13 mouse cellular contexts compared by ENCODE assay signal in genomic region chr4:46825846-46826529, GRCm38 (mm10).
A peak's percentile ranks its signal among the peaks of the same experiment; 100 is the strongest.
DNase-seq lines count a peak whose midpoint lies in the region; ATAC-seq and TF ChIP-seq lines count a peak whose summit lies in the region.
"Had no signal": no experiment of that assay in that cellular context is flagged by ENCODE, and none has a peak within 500 bp of the region (broad histone marks: within the 10 kb centered on the region; RNA-seq: fewer than 3 reads in every experiment).

No protein-coding gene starts in this region.

- no peak overlapping the region for H3K4me3 ChIP-seq in gastrocnemius, adult 2 months
- no peak overlapping the region for H3K4me3 ChIP-seq in liver, embryonic 14.5 days (ENCODE audit: insufficient read depth in 1 of 2, low read depth in 2 of 2, low read length in 2 of 2)
- H3K4me3 ChIP-seq in liver, embryonic 11.5 days (ENCODE audit: low read depth, low read length): no peak overlapping the region
- H3K4me3 ChIP-seq in stomach, embryonic 15.5 days (replicated peaks): no peak overlapping the region

- no peaks in the 10 kb centered on the region for H3K4me1 ChIP-seq in liver, embryonic 14.5 days (replicated peaks; ENCODE audit: control insufficient read depth in 2 of 2, insufficient read depth in 2 of 2, low read length in 1 of 2)
- H3K4me1 ChIP-seq in liver, embryonic 11.5 days (replicated peaks; ENCODE audit: control insufficient read depth, insufficient read depth, low read length): no peaks in the 10 kb centered on the region
- no peaks in the 10 kb centered on the region for H3K4me1 ChIP-seq in stomach, embryonic 15.5 days

- no peaks in the 10 kb centered on the region for H3K27me3 ChIP-seq in liver, embryonic 14.5 days (ENCODE audit: control insufficient read depth, insufficient read depth, low read length)
- H3K27me3 ChIP-seq in liver, embryonic 11.5 days (replicated peaks; ENCODE audit: control insufficient read depth, insufficient read depth, low read length): no peaks in the 10 kb centered on the region
- no peaks in the 10 kb centered on the region for H3K27me3 ChIP-seq in stomach, embryonic 15.5 days (replicated peaks)

- no peak overlapping the region for H3K4me2 ChIP-seq in liver, embryonic 14.5 days (ENCODE audit: low read depth)
- H3K4me2 ChIP-seq in liver, embryonic 11.5 days: no peak overlapping the region
- no peak overlapping the region for H3K4me2 ChIP-seq in stomach, embryonic 15.5 days

- ATAC-seq in liver, embryonic 14.5 days (ENCODE audit: insufficient read depth): no peak
- ATAC-seq in liver, embryonic 11.5 days (replicated peaks; ENCODE audit: low FRiP score): no peak
- peak; percentile 40; the same call in 1 of the 2 replicates for ATAC-seq in stomach, embryonic 15.5 days (ENCODE audit: insufficient read depth, low FRiP score, low read depth)
- ATAC-seq: forebrain, embryonic 16.5 days had no signal

- intact Hi-C loops in gastrocnemius, adult 2 months (cut with DNase I): no loop called here

- no peak for TF ChIP-seq EP300 in liver, embryonic 14.5 days (IDR thresholded peaks at IDR 0.05; ENCODE audit: low read depth)

- DNase-seq in gastrocnemius, adult 2 months: peak; percentile 22
- no peak for DNase-seq in gastrocnemius, adult 8-10 months (ENCODE audit: low spot score in 2 of 2)
- DNase-seq in liver, embryonic 14.5 days (ENCODE audit: low read depth in 3 of 3, low spot score in 3 of 3): no peak
- DNase-seq in liver, embryonic 11.5 days (ENCODE audit: low spot score): no peak
- DNase-seq in kidney, adult 9 months: peak; percentile 58
- no peak for DNase-seq in spleen, postnatal 36 days (ENCODE audit: low spot score in 2 of 2)
- no peak for DNase-seq in lung, postnatal 25 days (ENCODE audit: low spot score)
- DNase-seq: adrenal gland, postnatal 25 days; B cell, adult 2 months; lung, adult 18-20 months; midbrain, embryonic 14.5 days had no signal

- H3K9ac ChIP-seq in liver, embryonic 14.5 days (replicated peaks): no peak overlapping the region
- no peak overlapping the region for H3K9ac ChIP-seq in liver, embryonic 11.5 days (ENCODE audit: low read depth, low read length)
- no peak overlapping the region for H3K9ac ChIP-seq in stomach, embryonic 15.5 days

- no peak overlapping the region for H3K27ac ChIP-seq in gastrocnemius, adult 2 months
- no peak overlapping the region for H3K27ac ChIP-seq in liver, embryonic 14.5 days
- H3K27ac ChIP-seq in liver, embryonic 11.5 days (ENCODE audit: low read depth, low read length): no peak overlapping the region
- no peak overlapping the region for H3K27ac ChIP-seq in stomach, embryonic 15.5 days

- WGBS in liver, embryonic 14.5 days (ENCODE audit: insufficient replicate concordance): 75% methylated on average over 10 of the region's 10 CpGs
- WGBS in liver, embryonic 11.5 days: 72% methylated on average over 10 of the region's 10 CpGs
- 75% methylated on average over 10 of the region's 10 CpGs for WGBS in stomach, embryonic 15.5 days

- H3K36me3 ChIP-seq in liver, embryonic 14.5 days (replicated peaks; ENCODE audit: control insufficient read depth, insufficient read depth, low read depth): no peaks in the 10 kb centered on the region
- no peaks in the 10 kb centered on the region for H3K36me3 ChIP-seq in liver, embryonic 11.5 days (ENCODE audit: control insufficient read depth, insufficient read depth, low read length)
- no peaks in the 10 kb centered on the region for H3K36me3 ChIP-seq in stomach, embryonic 15.5 days

- no peaks in the 10 kb centered on the region for H3K9me3 ChIP-seq in liver, embryonic 14.5 days (ENCODE audit: control insufficient read depth, low read length)
- H3K9me3 ChIP-seq in liver, embryonic 11.5 days (ENCODE audit: control insufficient read depth, low read length): no peaks in the 10 kb centered on the region
- H3K9me3 ChIP-seq in stomach, embryonic 15.5 days: no peaks in the 10 kb centered on the region

- TF ChIP-seq CTCF in gastrocnemius, adult 2 months (IDR thresholded peaks at IDR 0.05): peak; percentile 5; the same call in 1 of the 2 replicates
- TF ChIP-seq CTCF in liver, embryonic 14.5 days (IDR thresholded peaks at IDR 0.05; ENCODE audit: low read depth): peak; percentile 19; the same call in 1 of the 2 replicates

Comparison
In these comparisons a context has a peak if more than half of its experiments do, and no peak if none do; other contexts are left out.
1. DNase-seq: peak in gastrocnemius, adult 2 months (single experiment) and kidney, adult 9 months (single experiment); none in gastrocnemius, adult 8-10 months (0 of 2), liver, embryonic 14.5 days (0 of 3), liver, embryonic 11.5 days (single experiment), spleen, postnatal 36 days (0 of 2) and lung, postnatal 25 days (single experiment).